8 mouse cellular contexts compared by ENCODE assay signal in the genomic region with DNA sequence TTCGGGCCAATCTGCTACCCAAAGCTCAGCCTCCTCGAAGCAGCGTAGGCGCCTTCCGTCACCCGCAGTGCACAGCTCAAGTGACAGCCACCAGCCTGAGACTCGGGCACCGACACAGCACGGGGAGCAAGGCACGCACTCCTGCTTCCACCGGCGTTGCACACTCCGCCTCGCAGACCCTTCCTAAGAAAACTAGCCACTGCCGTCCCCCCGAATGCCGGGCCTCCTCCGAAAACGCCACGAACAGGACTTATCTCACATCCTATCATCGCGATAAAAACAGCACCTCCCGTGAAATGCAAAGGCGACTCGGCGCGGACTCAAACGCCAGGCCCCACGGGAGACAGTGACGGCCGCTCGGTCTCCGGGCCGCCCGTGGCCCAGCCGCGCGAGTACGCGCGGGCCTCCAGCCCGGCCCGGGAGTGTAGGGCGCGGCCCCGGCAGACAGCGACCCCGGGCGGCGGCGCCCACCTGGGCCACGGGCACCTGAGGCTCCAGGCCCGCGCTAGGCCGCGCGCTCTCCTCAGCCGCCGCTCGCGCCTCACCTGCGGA. TPM values are rescaled to one million over a fixed set of nuclear protein-coding genes. Genes with fewer than 3 reads are reported as not detected.
DNase-seq lines count a peak whose midpoint lies in the region; ATAC-seq and TF ChIP-seq lines count a peak whose summit lies in the region.

No protein-coding gene starts in this region.

- H3K27ac ChIP-seq in forebrain, embryonic 15.5 days (replicated peaks), result peak overlapping the region; percentile 83
- H3K27ac ChIP-seq in intestine, embryonic 15.5 days, result peak overlapping the region; percentile 90
- peak overlapping the region; percentile 94 for H3K27ac ChIP-seq in limb, embryonic 14.5 days (replicated peaks; ENCODE audit: low read depth, low read length)
- peak overlapping the region; percentile 96 for H3K27ac ChIP-seq in midbrain, embryonic 16.5 days (ENCODE audit: low read length)

- DNase-seq in ovary, postnatal 14 days (ENCODE audit: low spot score), result peak; percentile 31
- no peak for DNase-seq in ovary, postnatal 36 days (ENCODE audit: low spot score)
- peak; percentile 72 for DNase-seq in cerebellum, adult 11-12 months
- DNase-seq in limb, embryonic 14.5 days (ENCODE audit: low spot score), result peak; percentile 44
- DNase-seq in thymus, adult 18-20 months, result peak; percentile 42 to 54

- H3K27me3 ChIP-seq in forebrain, embryonic 15.5 days, result no peaks in the 10 kb centered on the region
- no peaks in the 10 kb centered on the region for H3K27me3 ChIP-seq in intestine, embryonic 15.5 days (replicated peaks)
- H3K27me3 ChIP-seq in limb, embryonic 14.5 days (ENCODE audit: control insufficient read depth, insufficient read depth, low read length), result no peaks in the 10 kb centered on the region
- H3K27me3 ChIP-seq in midbrain, embryonic 16.5 days (ENCODE audit: control insufficient read depth, insufficient read depth, low read depth, low read length), result no peaks in the 10 kb centered on the region

- peak overlapping the region; percentile 82 for H3K4me3 ChIP-seq in forebrain, embryonic 15.5 days
- H3K4me3 ChIP-seq in intestine, embryonic 15.5 days (replicated peaks), result peak overlapping the region; percentile 95
- peak overlapping the region; percentile 92 for H3K4me3 ChIP-seq in limb, embryonic 14.5 days (replicated peaks; ENCODE audit: low read length)
- H3K4me3 ChIP-seq in midbrain, embryonic 16.5 days (ENCODE audit: low read depth, low read length), result peak overlapping the region; percentile 96

- peak overlapping the region; percentile 58 for H3K4me2 ChIP-seq in forebrain, embryonic 15.5 days (replicated peaks)
- peak overlapping the region; percentile 62 for H3K4me2 ChIP-seq in intestine, embryonic 15.5 days (replicated peaks)
- peak overlapping the region; percentile 54 for H3K4me2 ChIP-seq in limb, embryonic 14.5 days (replicated peaks; ENCODE audit: low read depth, low read length, severe bottlenecking)
- H3K4me2 ChIP-seq in midbrain, embryonic 16.5 days (ENCODE audit: low read length), result peak overlapping the region; percentile 51

- H3K4me1 ChIP-seq in forebrain, embryonic 15.5 days, result peaks cover 17% of the 10 kb centered on the region
- 0 out of 2 replicates have a peak, but pooled peaks cover 4% of the 10 kb centered on the region for H3K4me1 ChIP-seq in intestine, embryonic 15.5 days (replicated peaks)
- no peaks in the 10 kb centered on the region; the same call in 1 of the 2 replicates for H3K4me1 ChIP-seq in limb, embryonic 14.5 days (ENCODE audit: control insufficient read depth, insufficient read depth, low read length)
- H3K4me1 ChIP-seq in midbrain, embryonic 16.5 days (ENCODE audit: control insufficient read depth, insufficient read depth, low read length), result peaks cover 19% of the 10 kb centered on the region

- peak overlapping the region; percentile 63 for H3K9ac ChIP-seq in forebrain, embryonic 15.5 days (replicated peaks)
- H3K9ac ChIP-seq in intestine, embryonic 15.5 days, result peak overlapping the region; percentile 94
- peak overlapping the region; percentile 91 for H3K9ac ChIP-seq in limb, embryonic 14.5 days (ENCODE audit: low read depth, low read length, severe bottlenecking)
- H3K9ac ChIP-seq in midbrain, embryonic 16.5 days (ENCODE audit: low read depth, low read length), result peak overlapping the region; percentile 96

- under 1% methylated on average over 62 of the region's 62 CpGs for WGBS in forebrain, embryonic 15.5 days
- under 1% methylated on average over 59 of the region's 62 CpGs for WGBS in intestine, embryonic 15.5 days
- under 1% methylated on average over 58 of the region's 62 CpGs for WGBS in limb, embryonic 14.5 days
- WGBS in midbrain, embryonic 16.5 days, result under 1% methylated on average over 54 of the region's 62 CpGs

- TF ChIP-seq POLR2A in limb, embryonic 14.5 days (IDR thresholded peaks at IDR 0.05; ENCODE audit: borderline replicate concordance, extremely low read depth, insufficient read depth, insufficient read length), result 0 out of 2 replicates have a peak, but pooled peaks have one; percentile 18

- H3K9me3 ChIP-seq in forebrain, embryonic 15.5 days, result no peaks in the 10 kb centered on the region
- no peaks in the 10 kb centered on the region for H3K9me3 ChIP-seq in intestine, embryonic 15.5 days
- H3K9me3 ChIP-seq in limb, embryonic 14.5 days (ENCODE audit: control insufficient read depth, low read length), result no peaks in the 10 kb centered on the region
- H3K9me3 ChIP-seq in midbrain, embryonic 16.5 days (replicated peaks; ENCODE audit: control insufficient read depth, low read length, poor library complexity, severe bottlenecking), result no peaks in the 10 kb centered on the region

- H3K36me3 ChIP-seq in forebrain, embryonic 15.5 days, result no peaks in the 10 kb centered on the region
- H3K36me3 ChIP-seq in intestine, embryonic 15.5 days, result no peaks in the 10 kb centered on the region
- H3K36me3 ChIP-seq in limb, embryonic 14.5 days (ENCODE audit: control insufficient read depth, insufficient read depth, low read length), result no peaks in the 10 kb centered on the region
- H3K36me3 ChIP-seq in midbrain, embryonic 16.5 days (ENCODE audit: control insufficient read depth, insufficient read depth, low read length), result no peaks in the 10 kb centered on the region

- peak; percentile 89 for ATAC-seq in forebrain, embryonic 15.5 days (replicated peaks)
- peak; percentile 88 for ATAC-seq in intestine, embryonic 15.5 days
- ATAC-seq in limb, embryonic 14.5 days (ENCODE audit: low FRiP score, low read depth), result peak; percentile 83
- ATAC-seq in midbrain, embryonic 16.5 days, result peak; percentile 91

RNA-seq across cellular contexts. Expression of a gene that starts 1.1 kb away (rescaled TPM):
- polyA plus RNA-seq in forebrain, embryonic 15.5 days (2015; fragmentation: Nextera tagmentation; extraction: Ambion mirVana), result 65.8 and 66.4 TPM in 2 replicates
- 27.2 and 32.9 TPM in 2 replicates for polyA plus RNA-seq in intestine, embryonic 15.5 days (2015; fragmentation: Nextera tagmentation; extraction: Ambion mirVana)
- 23.1 and 23.4 TPM in 2 replicates for polyA plus RNA-seq in limb, embryonic 14.5 days (2012; rRNA removed)
- 47.4 and 52.7 TPM in 2 replicates for polyA plus RNA-seq in limb, embryonic 14.5 days (2014; fragmentation: Nextera tagmentation; extraction: Ambion mirVana)
- polyA plus RNA-seq in midbrain, embryonic 16.5 days (2015; fragmentation: Nextera tagmentation; extraction: Ambion mirVana), result 56.1 and 61.3 TPM in 2 replicates

RNA-seq across cellular contexts. Expression of a gene that starts 24.3 kb away (rescaled TPM):
- polyA plus RNA-seq in forebrain, embryonic 15.5 days (2015; fragmentation: Nextera tagmentation; extraction: Ambion mirVana), result not detected in 2 replicates
- polyA plus RNA-seq in intestine, embryonic 15.5 days (2015; fragmentation: Nextera tagmentation; extraction: Ambion mirVana), result 0.34 and 0.35 TPM in 2 replicates
- polyA plus RNA-seq in limb, embryonic 14.5 days (2012; rRNA removed), result 0.14 TPM in 1 of 2 replicates, not detected in the other
- not detected in 2 replicates for polyA plus RNA-seq in limb, embryonic 14.5 days (2014; fragmentation: Nextera tagmentation; extraction: Ambion mirVana)
- 0.19 TPM in 1 of 2 replicates, not detected in the other for polyA plus RNA-seq in midbrain, embryonic 16.5 days (2015; fragmentation: Nextera tagmentation; extraction: Ambion mirVana)
